Mouse (Mus musculus): ENCODE results near the gene Lrp11.

- TF ChIP-seq POLR2A (IDR thresholded peaks at IDR 0.05; ENCODE audit: borderline replicate concordance, extremely low read depth, insufficient read depth, insufficient read length, poor library complexity, severe bottlenecking) (peak; percentile 98), CTCF (IDR thresholded peaks at IDR 0.05; ENCODE audit: borderline replicate concordance, extremely low read depth, insufficient read depth, insufficient read length) (no peak)
Observed at GRCm38 (mm10) chr10:7663159-7664026, 73.8 kb downstream of the Lrp11 start.

Measured in brain, embryonic 14.5 days (tissue).